Mouse (Mus musculus) ES-Bruce4 (cell line): ENCODE measurements around the gene Ccdc148.

ENCODE experiments used
- CTCF ChIP-seq: IDR thresholded peaks from one replicate; pipeline ENCODE4 v1.8.1; 2011; ENCODE audit warnings: low read depth, low read length
- EP300 ChIP-seq: IDR thresholded peaks from 2 replicates; pipeline ENCODE4 v1.6.1; 2011; ENCODE audit warnings: low read depth, low read length; ENCODE audit not compliant: insufficient read depth
- POLR2A ChIP-seq: IDR thresholded peaks from one replicate; pipeline ENCODE4 v1.8.1; 2011; ENCODE audit warnings: low read length; ENCODE audit not compliant: insufficient read depth

GRCm38 (mm10) chr2:58971507-58972275, 188.8 kb downstream of the Ccdc148 start:
- TF ChIP-seq CTCF: no peak
- TF ChIP-seq POLR2A: no peak
- no peak for TF ChIP-seq EP300
